Comparison of ENCODE assay signal across 8 mouse cellular contexts in the genomic region with DNA sequence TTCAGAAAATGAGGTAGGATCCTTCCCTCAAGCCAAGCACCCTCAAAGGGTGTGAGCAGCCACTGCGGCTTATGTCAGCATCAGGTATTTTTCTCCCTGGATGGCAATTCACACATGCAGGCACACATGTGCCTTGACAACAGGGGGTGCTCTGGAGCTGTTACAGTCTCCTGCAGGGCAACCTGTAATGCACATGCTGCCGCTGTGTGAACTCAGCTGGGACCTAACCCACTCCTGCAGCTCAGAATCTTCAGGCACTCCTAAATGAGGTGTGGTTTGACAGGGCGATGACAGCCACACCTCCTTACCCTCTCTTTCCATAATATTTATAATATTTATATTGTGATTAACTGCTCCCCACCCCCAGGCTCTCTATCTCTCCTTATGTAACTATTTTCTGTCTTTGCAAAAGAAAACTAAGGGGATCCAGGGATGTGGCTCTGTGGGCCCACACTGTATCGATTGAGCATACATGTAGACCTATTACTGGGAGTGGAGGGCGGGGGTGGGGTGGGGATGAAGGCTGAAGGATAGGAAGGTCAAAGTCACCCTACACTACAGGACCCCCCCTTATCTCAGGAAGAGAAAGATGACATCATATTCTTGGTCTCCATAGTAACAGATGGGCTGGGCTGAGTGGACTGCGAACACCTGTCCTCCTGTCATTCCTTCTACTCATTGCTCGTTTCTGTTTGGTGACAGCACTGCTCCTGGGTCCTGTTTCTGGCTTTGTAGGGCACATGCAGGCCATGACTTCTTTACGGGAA.
DNase-seq lines count a peak whose midpoint lies in the region; ATAC-seq and TF ChIP-seq lines count a peak whose summit lies in the region.

No protein-coding gene starts in this region.

- TF ChIP-seq CTCF in CH12.LX (conservative IDR thresholded peaks at IDR 0.05 in 1 of 2, IDR thresholded peaks at IDR 0.05 in 1 of 2; ENCODE audit: low read depth in 2 of 2, low read length in 2 of 2): peak; percentile 38 to 80

- TF ChIP-seq RAD21 in CH12.LX (IDR thresholded peaks at IDR 0.05; ENCODE audit: low read depth, low read length): peak; percentile 81

- 64% methylated on average over 8 of the region's 8 CpGs for WGBS in intestine, embryonic 14.5 days

- TF ChIP-seq POLR2A in CH12.LX (IDR thresholded peaks at IDR 0.05; ENCODE audit: low read depth, low read length): no peak

- in situ Hi-C loops in CH12.LX (cut with MboI; ENCODE audit: low pct_ligation_motif_present, low pct_unique_long_range_greater_than_20kb, low sequenced_read_pairs): loop anchor here (25.0 kb wide), 1 partner anchor 923 kb away; a partner anchor contains a TSS

- H3K27ac ChIP-seq in CH12.LX (ENCODE audit: insufficient read depth, low read depth): no peak overlapping the region
- H3K27ac ChIP-seq in intestine, embryonic 14.5 days (ENCODE audit: low read depth): peak overlapping the region; percentile 40; the same call in 1 of the 2 replicates

- H3K4me3 ChIP-seq in CH12.LX (replicated peaks in 1 of 3; ENCODE audit: low read depth in 2 of 3, low read length in 2 of 3, poor library complexity in 1 of 3): no peak overlapping the region
- no peak overlapping the region for H3K4me3 ChIP-seq in intestine, embryonic 14.5 days (ENCODE audit: low read depth, low read length)

- dilution Hi-C loops in CH12.LX (cut with MboI; ENCODE audit: extremely low pct_ligation_motif_present, extremely low pct_unique_long_range_greater_than_20kb, low sequenced_read_pairs): no loop called here

- peak; percentile 80 for DNase-seq in CH12.LX (ENCODE audit: extremely low read depth)
- peak; percentile 13 for DNase-seq in c-Kit-positive CD71-negative TER-119-negative erythroid progenitor cells, embryonic 14.5 days (ENCODE audit: low read depth)
- peak; percentile 40 for DNase-seq in gastrocnemius, postnatal 14 days
- peak; percentile 67 for DNase-seq in intestine, embryonic 14.5 days (ENCODE audit: low spot score)
- DNase-seq in left cerebral cortex, postnatal 25 days (ENCODE audit: low spot score in 2 of 2): peak; percentile 51 to 53
- peak; percentile 51 for DNase-seq in mesoderm, embryonic 11.5 days (ENCODE audit: low read depth, low spot score)
- peak; percentile 9 to 40 for DNase-seq in spleen, adult 18-20 months
- no peak for DNase-seq in Muller cell, postnatal 12 days (ENCODE audit: inconsistent ontology term)

- intact Hi-C loops in gastrocnemius, postnatal 14 days (cut with DNase I; ENCODE audit: low total_unique reads): loop anchor here (10.0 kb wide), 2 partner anchors 926 to 1046 kb away; no protein-coding TSS in a partner anchor
- intact Hi-C loops in left cerebral cortex, postnatal 25 days (cut with DNase I): loop anchor here (5.0 kb wide), 1 partner anchor 923 kb away; no protein-coding TSS in a partner anchor

- H3K9me3 ChIP-seq in CH12.LX (replicated peaks; ENCODE audit: low read length): no peaks in the 10 kb centered on the region
- no peaks in the 10 kb centered on the region for H3K9me3 ChIP-seq in intestine, embryonic 14.5 days (ENCODE audit: control insufficient read depth, low read length)

- no peak overlapping the region for H3K4me2 ChIP-seq in CH12.LX (ENCODE audit: insufficient read depth, low read depth, poor library complexity, severe bottlenecking)
- no peak overlapping the region for H3K4me2 ChIP-seq in intestine, embryonic 14.5 days (ENCODE audit: low read length)

- peaks cover 18 to 59% of the 10 kb centered on the region in 2 experiments for H3K4me1 ChIP-seq in CH12.LX (ENCODE audit: control insufficient read depth in 1 of 2, insufficient read depth in 2 of 2)
- peaks cover 14% of the 10 kb centered on the region for H3K4me1 ChIP-seq in intestine, embryonic 14.5 days (replicated peaks; ENCODE audit: control insufficient read depth, insufficient read depth, low read length)

- ATAC-seq in intestine, embryonic 14.5 days (replicated peaks; ENCODE audit: low FRiP score, low TSS enrichment, low read depth): peak; percentile 64

- H3K9ac ChIP-seq in CH12.LX (ENCODE audit: insufficient read depth, low read depth): no peak overlapping the region
- H3K9ac ChIP-seq in intestine, embryonic 14.5 days (ENCODE audit: low read length): no peak overlapping the region

- TF ChIP-seq EP300 in CH12.LX (IDR thresholded peaks at IDR 0.05; ENCODE audit: low read length): no peak

- no peaks in the 10 kb centered on the region for H3K79me2 ChIP-seq in CH12.LX (replicated peaks; ENCODE audit: control insufficient read depth, extremely low read depth, insufficient read depth, poor library complexity, severe bottlenecking)

- H3K27me3 ChIP-seq in CH12.LX (replicated peaks): no peaks in the 10 kb centered on the region
- H3K27me3 ChIP-seq in intestine, embryonic 14.5 days (replicated peaks; ENCODE audit: control insufficient read depth, insufficient read depth, low read length): no peaks in the 10 kb centered on the region

- H3K36me3 ChIP-seq in CH12.LX (replicated peaks in 1 of 2; ENCODE audit: control insufficient read depth in 1 of 2, insufficient read depth in 1 of 2, low read length in 1 of 2): peaks cover 0 to 37% of the 10 kb centered on the region in 2 experiments
- H3K36me3 ChIP-seq in intestine, embryonic 14.5 days (ENCODE audit: control insufficient read depth, insufficient read depth, low read length): 0 out of 2 replicates have a peak, but pooled peaks cover 16% of the 10 kb centered on the region

TF ChIP-seq in CH12.LX, 34 proteins besides CTCF, POLR2A, EP300 and RAD21:
- TF ChIP-seq CHD2 (IDR thresholded peaks at IDR 0.05; ENCODE audit: low read length) (no peak), HCFC1 (IDR thresholded peaks at IDR 0.05; ENCODE audit: low read depth, low read length) (no peak), JUN (IDR thresholded peaks at IDR 0.05; ENCODE audit: insufficient read depth, low read depth, low read length) (no peak), ETS1 (conservative IDR thresholded peaks at IDR 0.05; ENCODE audit: low read depth, low read length) (no peak), MEF2A (IDR thresholded peaks at IDR 0.05; ENCODE audit: borderline replicate concordance, low read depth, low read length) (no peak), POLR2AphosphoS2 (IDR thresholded peaks at IDR 0.05; ENCODE audit: low read depth, low read length) (no peak), MAX (IDR thresholded peaks at IDR 0.05; ENCODE audit: low read length) (peak; percentile 87), CHD1 (IDR thresholded peaks at IDR 0.05; ENCODE audit: low read depth, low read length) (no peak), GABPA (IDR thresholded peaks at IDR 0.05; ENCODE audit: insufficient replicate concordance, low read depth, low read length) (no peak), MXI1 (IDR thresholded peaks at IDR 0.05; ENCODE audit: low read depth, low read length) (no peak), MAZ (IDR thresholded peaks at IDR 0.05; ENCODE audit: low read depth, low read length) (no peak), TBP (conservative IDR thresholded peaks at IDR 0.05; ENCODE audit: low read depth, low read length) (no peak), PAX5 (IDR thresholded peaks at IDR 0.05; ENCODE audit: low read length) (no peak), SIN3A (IDR thresholded peaks at IDR 0.05; ENCODE audit: low read length) (no peak), ZKSCAN1 (IDR thresholded peaks at IDR 0.05; ENCODE audit: borderline replicate concordance, low read depth, low read length) (no peak), NRF1 (IDR thresholded peaks at IDR 0.05; ENCODE audit: low read depth, low read length) (no peak), KAT2A (IDR thresholded peaks at IDR 0.05; ENCODE audit: insufficient replicate concordance, low read length) (no peak), ZC3H11A (IDR thresholded peaks at IDR 0.05; ENCODE audit: low read depth, low read length) (no peak), ZNF384 (IDR thresholded peaks at IDR 0.05; ENCODE audit: low read depth, low read length) (no peak), JUND (conservative IDR thresholded peaks at IDR 0.05; ENCODE audit: low read depth, low read length) (no peak), USF2 (conservative IDR thresholded peaks at IDR 0.05; ENCODE audit: low read depth, low read length) (no peak), RCOR1 (conservative IDR thresholded peaks at IDR 0.05; ENCODE audit: low read depth, low read length) (no peak), BHLHE40 (IDR thresholded peaks at IDR 0.05; ENCODE audit: low read depth, low read length) (peak; percentile 57), IRF4 (IDR thresholded peaks at IDR 0.05; ENCODE audit: low read depth, low read length) (peak; percentile 47; the same call in 1 of the 2 replicates), SMC3 (IDR thresholded peaks at IDR 0.05; ENCODE audit: low read depth, low read length) (peak; percentile 75), NELFE (IDR thresholded peaks at IDR 0.05; ENCODE audit: low read depth, low read length) (no peak), MYC (IDR thresholded peaks at IDR 0.05; ENCODE audit: low read depth, low read length) (peak; percentile 82), MAFK (IDR thresholded peaks at IDR 0.05; ENCODE audit: insufficient replicate concordance, low read length) (no peak), ZMIZ1 (IDR thresholded peaks at IDR 0.05; ENCODE audit: low read depth, low read length) (no peak), UBTF (IDR thresholded peaks at IDR 0.05; ENCODE audit: low read depth, low read length) (no peak), TCF12 (IDR thresholded peaks at IDR 0.05; ENCODE audit: low read depth, low read length) (no peak), USF1 (IDR thresholded peaks at IDR 0.05; ENCODE audit: low read depth, low read length) (no peak), E2F4 (IDR thresholded peaks at IDR 0.05; ENCODE audit: insufficient replicate concordance, low read depth, low read length) (no peak)
